Mouse (Mus musculus): Measurements from ENCODE around the gene Apon.
A peak's percentile ranks its signal among the peaks of the same experiment; 100 is the strongest.
"Not testable (repeated sequence)": the region's sequence is repeated elsewhere in the genome, so short reads cannot be mapped to it uniquely, and the experiment has no call there.

Gene Apon

GRCm38 (mm10) chr10:128236321-128236720 lies 17.6 kb upstream of the Apon start:
- DNase-seq: no peak

GRCm38 (mm10) chr10:128237807-128238480 lies 16.0 kb upstream of the Apon start:
- DNase-seq: no peak

- DNase-seq: no peak
These were observed 14.8 kb upstream of the Apon start for GRCm38 (mm10) chr10:128239140-128239539.

GRCm38 (mm10) chr10:128240131-128240530 lies 13.8 kb upstream of the Apon start:
- DNase-seq: no peak

- no peak for DNase-seq
These were observed 10.6 kb upstream of the Apon start for GRCm38 (mm10) chr10:128243252-128243651.

- DNase-seq: no peak
These were observed 9.8 kb upstream of the Apon start for GRCm38 (mm10) chr10:128244121-128244520.

- no peak for DNase-seq
These were observed 6.7 kb upstream of the Apon start for GRCm38 (mm10) chr10:128247020-128247732.

GRCm38 (mm10) chr10:128250565-128250964 lies 3.3 kb upstream of the Apon start:
- no peak for DNase-seq

GRCm38 (mm10) chr10:128255925-128256324 lies 2.0 kb downstream of the Apon start:
- no peak for DNase-seq

GRCm38 (mm10) chr10:128256328-128256727 lies 2.4 kb downstream of the Apon start:
- DNase-seq: no peak

- DNase-seq: no peak
These were observed 5.1 kb downstream of the Apon start for GRCm38 (mm10) chr10:128258953-128259352.

GRCm38 (mm10) chr10:128259946-128260345 lies 6.0 kb downstream of the Apon start:
- no peak for DNase-seq

- DNase-seq: not testable (repeated sequence)
These were observed 6.5 kb downstream of the Apon start for GRCm38 (mm10) chr10:128260376-128260775.

- DNase-seq: no peak
These were observed 8.4 kb downstream of the Apon start for GRCm38 (mm10) chr10:128262300-128262699.

- DNase-seq: no peak
These were observed 9.8 kb downstream of the Apon start for GRCm38 (mm10) chr10:128263393-128264310.

GRCm38 (mm10) chr10:128268371-128268770 lies 14.5 kb downstream of the Apon start, which contains the start of gene Apof:
Gene Apof, plus strand, starts transcription at chr10:128268671.
- DNase-seq: no peak

GRCm38 (mm10) chr10:128269206-128269910 lies 15.5 kb downstream of the Apon start:
- DNase-seq: no peak

- peak; percentile 94 to 95 for DNase-seq
These were observed 16.5 kb downstream of the Apon start, which contains the start of gene Stat2 for GRCm38 (mm10) chr10:128270287-128270841. Gene Stat2, plus strand, starts transcription at chr10:128270559.

GRCm38 (mm10) chr10:128270866-128271265 lies 17.0 kb downstream of the Apon start:
- DNase-seq: no peak

GRCm38 (mm10) chr10:128271883-128272282 lies 18.0 kb downstream of the Apon start:
- DNase-seq: no peak

- DNase-seq: not testable (repeated sequence)
These were observed 19.0 kb downstream of the Apon start for GRCm38 (mm10) chr10:128272819-128273439.

- DNase-seq: not testable (repeated sequence)
These were observed 21.5 kb downstream of the Apon start for GRCm38 (mm10) chr10:128275374-128275773.

Measured in thymus, adult 18-20 months (tissue).